Mouse (Mus musculus) liver, adult 2 months (tissue): ENCODE data around the gene Plcd4.

Source experiments
- CTCF ChIP-seq: fragments of 200-500 bp; IDR thresholded peaks from 2 replicates; pipeline ENCODE4 v1.5.1; 2011; ENCODE audit warnings: low read depth, low read length, control low read depth
- POLR2A ChIP-seq: fragments of 200-500 bp; IDR thresholded peaks from 2 replicates; pipeline ENCODE4 v1.6.1; 2011; ENCODE audit warnings: low read length, control low read depth; ENCODE audit not compliant: insufficient read depth; ENCODE audit errors: extremely low read depth

DNA sequence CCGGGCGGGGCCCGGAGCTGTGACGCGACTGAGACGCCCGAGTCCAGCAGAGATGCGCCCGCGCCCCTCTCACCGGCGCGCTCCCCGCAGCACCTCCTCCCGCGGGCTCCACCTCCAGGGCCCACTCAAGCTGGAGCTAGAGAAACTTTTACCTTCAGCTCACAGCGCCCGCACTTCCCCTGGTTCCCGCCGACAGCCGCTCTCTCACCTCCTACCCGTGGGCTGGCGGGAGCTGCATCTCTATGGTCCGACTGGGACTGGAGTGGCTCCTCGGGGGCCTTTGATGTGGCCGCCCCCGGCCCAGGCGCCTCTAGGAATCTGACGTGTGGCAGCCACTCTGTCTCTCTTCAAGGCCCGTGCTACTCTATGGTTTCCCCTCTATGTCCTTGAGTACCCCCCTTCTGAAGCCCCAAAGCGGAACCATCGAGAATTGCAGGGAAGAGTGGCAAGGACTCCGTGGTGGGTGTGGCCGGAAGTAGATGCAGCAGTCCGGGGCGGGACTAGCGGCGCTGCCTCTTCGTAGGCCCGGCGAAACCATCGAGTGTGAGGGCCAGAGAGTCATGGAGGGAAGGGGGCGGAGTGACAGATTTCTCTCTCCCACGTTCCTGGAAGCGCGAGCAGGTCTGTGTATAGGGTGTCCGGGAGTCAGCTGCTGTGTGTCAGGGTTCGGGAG lies 45.2 kb downstream of the Plcd4 start, which contains the start of the genes Zfp142 and Bcs1l:
- TF ChIP-seq POLR2A, result 0 out of 2 replicates have a peak, but pooled peaks have one; percentile 24
- TF ChIP-seq CTCF, result no peak
